Mouse (Mus musculus): ENCODE results near the gene Nbea. TPM values are rescaled to one million over a fixed set of nuclear protein-coding genes. Genes with fewer than 3 reads are reported as not detected.

Nbea gene
- polyA plus RNA-seq, 1 experiment from 2014 or later = 39.4 TPM

DNA sequence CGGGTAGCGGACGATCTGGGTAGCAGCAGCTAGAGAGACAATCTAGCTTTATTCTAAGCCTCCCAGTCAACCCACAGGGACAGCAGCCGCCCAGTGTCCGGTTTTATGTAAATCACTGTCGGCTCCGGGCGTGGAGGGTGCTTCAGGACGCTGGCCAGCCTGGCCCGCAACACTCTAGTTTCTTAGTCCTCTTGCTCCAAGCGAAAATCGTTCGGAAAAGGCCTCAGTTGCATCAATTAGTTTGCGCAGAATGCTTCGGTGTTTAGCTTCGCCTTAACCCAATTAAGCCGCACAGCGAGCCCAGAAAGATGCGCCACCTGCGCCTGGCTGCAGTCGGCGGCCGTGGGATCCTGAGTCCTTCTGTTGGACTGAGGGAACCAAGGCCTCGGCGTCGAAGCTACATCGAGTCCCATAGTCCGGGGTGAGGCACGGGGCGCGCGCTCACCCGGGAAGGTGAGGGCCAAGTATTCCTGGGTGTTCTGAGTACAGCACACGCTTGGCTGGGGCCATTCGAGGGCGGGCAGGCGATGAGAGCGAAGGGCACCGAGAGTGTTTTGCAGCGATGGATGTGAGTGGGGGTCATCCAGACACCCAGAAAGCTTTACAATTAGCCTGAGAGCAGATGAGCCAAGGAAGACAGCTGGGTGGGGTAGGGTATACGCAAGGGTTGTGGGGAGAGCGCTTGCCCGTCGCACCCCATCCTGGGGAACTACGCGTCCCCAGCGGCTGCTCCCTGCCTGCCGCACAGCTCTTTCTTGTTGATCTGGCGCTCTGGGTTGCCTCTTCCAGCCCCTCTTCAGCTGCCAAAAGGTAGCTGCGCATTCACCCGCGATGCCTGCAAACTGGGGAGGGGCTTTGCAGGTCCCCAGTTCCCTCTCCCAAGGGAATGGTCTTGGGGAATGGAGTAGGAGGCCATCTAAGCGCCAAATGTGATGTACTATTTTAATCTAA is 403.1 kb downstream of the Nbea start:
- WGBS = under 1% methylated on average over 53 of the region's 53 CpGs
- peak overlapping the region; percentile 91 for H3K27ac ChIP-seq (replicated peaks)
- peak; percentile 71 for ATAC-seq (ENCODE audit: low FRiP score, low read depth)
- H3K9me3 ChIP-seq = no peaks in the 10 kb centered on the region
- peak overlapping the region; percentile 70 for H3K4me3 ChIP-seq
- peak overlapping the region; percentile 60 for H3K4me2 ChIP-seq (replicated peaks)
- H3K36me3 ChIP-seq = no peaks in the 10 kb centered on the region
- peak overlapping the region; percentile 69 for H3K9ac ChIP-seq (replicated peaks)
- H3K4me1 ChIP-seq = peaks cover 44% of the 10 kb centered on the region
- H3K27me3 ChIP-seq = peaks cover 22% of the 10 kb centered on the region; the same call in 1 of the 2 replicates

DNA sequence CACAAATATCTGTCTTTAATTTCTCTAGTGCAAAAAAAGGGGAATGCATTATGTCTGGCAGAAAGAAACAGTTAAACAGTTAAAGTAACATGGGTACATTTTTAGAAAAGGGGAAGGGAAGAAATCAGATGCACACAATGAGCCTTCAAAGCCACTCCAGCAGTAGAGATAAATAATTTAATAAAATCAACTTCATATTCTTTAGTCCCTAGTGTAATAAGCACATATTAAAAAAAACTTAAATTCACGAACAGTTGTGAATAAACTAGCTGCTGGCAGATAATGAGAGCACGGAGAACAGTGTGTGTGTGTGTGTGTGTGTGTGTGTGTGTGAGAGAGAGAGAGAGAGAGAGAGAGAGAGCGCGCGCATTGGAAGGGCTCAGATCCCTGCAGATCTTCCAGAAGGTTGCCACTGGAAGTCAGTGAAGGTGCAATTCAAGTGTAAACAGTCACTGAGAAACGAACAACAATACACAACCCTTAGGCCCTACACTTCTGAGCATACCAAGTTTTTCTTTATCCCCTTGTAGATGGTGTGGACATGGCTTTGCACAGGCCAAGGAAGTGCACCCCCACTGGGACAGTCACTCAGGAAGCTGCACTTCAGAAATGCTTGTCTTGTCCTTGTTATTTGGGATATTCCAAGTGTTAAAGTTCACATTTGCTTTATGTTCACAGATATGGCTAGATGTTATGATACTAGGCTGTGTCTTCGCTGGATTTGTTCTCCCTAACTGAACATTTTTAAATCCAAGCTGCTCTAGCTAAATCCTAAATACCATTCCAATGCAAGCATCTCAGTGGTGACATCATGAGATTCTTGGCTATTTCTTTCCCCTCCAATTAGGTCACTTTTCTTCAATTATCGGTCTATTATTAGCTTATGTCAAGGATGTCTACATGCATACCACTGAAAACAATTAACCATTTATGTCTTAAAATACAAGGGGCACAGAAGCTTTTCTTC is 404.5 kb downstream of the Nbea start:
- no peak overlapping the region for H3K4me3 ChIP-seq
- no peak overlapping the region; the same call in 1 of the 2 replicates for H3K9ac ChIP-seq (replicated peaks)
- peaks cover 48% of the 10 kb centered on the region for H3K4me1 ChIP-seq
- no peaks in the 10 kb centered on the region for H3K36me3 ChIP-seq
- ATAC-seq (ENCODE audit: low FRiP score, low read depth) = no peak
- H3K27ac ChIP-seq (replicated peaks) = peak overlapping the region; percentile 72
- peaks cover 20% of the 10 kb centered on the region; the same call in 1 of the 2 replicates for H3K27me3 ChIP-seq
- peak overlapping the region; percentile 42 for H3K4me2 ChIP-seq (replicated peaks)
- 14% methylated on average over 8 of the region's 8 CpGs for WGBS
- no peaks in the 10 kb centered on the region for H3K9me3 ChIP-seq

GRCm38 (mm10) chr3:55777501-55777900 is 406.0 kb downstream of the Nbea start:
- Histone ChIP-seq H3K9me3 (no peaks in the 10 kb centered on the region), H3K27me3 (peaks cover 14% of the 10 kb centered on the region; the same call in 1 of the 2 replicates), H3K9ac (replicated peaks) (no peak overlapping the region), H3K4me3 (no peak overlapping the region), H3K27ac (replicated peaks) (peak overlapping the region; percentile 56; the same call in 1 of the 2 replicates), H3K36me3 (no peaks in the 10 kb centered on the region), H3K4me1 (peaks cover 37% of the 10 kb centered on the region), H3K4me2 (replicated peaks) (peak overlapping the region; percentile 11; the same call in 1 of the 2 replicates)
- no peak for ATAC-seq (ENCODE audit: low FRiP score, low read depth)
- WGBS = 48% methylated on average over 4 of the region's 4 CpGs

DNA sequence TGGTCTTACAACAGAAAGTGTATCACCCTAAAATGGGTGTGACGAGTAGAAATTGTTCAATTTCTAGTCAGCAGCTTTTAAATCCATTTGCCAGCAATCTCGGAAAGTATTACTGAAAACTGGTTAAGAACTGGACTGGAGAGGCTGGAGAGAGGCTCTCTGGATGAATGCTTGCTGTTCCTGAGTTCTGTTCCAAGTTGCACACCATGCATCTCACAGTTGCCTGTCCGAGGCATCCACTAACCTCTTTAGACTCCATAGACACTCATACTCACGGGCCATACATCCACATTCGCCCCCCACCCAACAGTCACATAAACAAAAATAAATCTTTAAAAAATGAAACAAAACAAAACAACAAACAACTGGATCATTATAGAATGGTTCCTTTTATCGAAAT is 407.7 kb downstream of the Nbea start:
- H3K27me3 ChIP-seq = peaks cover 1% of the 10 kb centered on the region; the same call in 1 of the 2 replicates
- peak overlapping the region; percentile 47; the same call in 1 of the 2 replicates for H3K27ac ChIP-seq (replicated peaks)
- no peak overlapping the region for H3K4me2 ChIP-seq (replicated peaks)
- H3K4me1 ChIP-seq = peaks cover 23% of the 10 kb centered on the region
- H3K36me3 ChIP-seq = no peaks in the 10 kb centered on the region
- WGBS = 82% methylated on average over 6 of the region's 6 CpGs
- ATAC-seq (ENCODE audit: low FRiP score, low read depth) = no peak
- H3K9me3 ChIP-seq = no peaks in the 10 kb centered on the region
- no peak overlapping the region for H3K4me3 ChIP-seq
- no peak overlapping the region for H3K9ac ChIP-seq (replicated peaks)

DNA sequence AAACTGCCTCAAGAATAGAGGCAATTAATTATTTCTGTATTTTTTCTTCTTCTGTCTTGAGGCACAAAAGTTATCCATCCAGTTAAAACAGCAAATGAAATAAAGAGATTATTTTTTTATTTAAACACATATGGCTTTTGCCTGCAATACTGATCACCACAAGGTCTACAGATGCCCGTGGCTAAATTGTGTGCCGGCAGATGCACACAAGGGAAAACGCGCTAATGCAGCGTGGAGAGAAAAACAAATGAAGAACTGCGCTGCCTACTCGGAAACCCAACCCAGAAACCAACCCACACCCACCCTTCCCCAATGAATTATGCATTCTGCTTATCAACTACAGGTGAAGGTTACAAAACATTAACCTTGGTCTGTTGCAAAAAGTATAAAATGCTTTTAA is 408.3 kb downstream of the Nbea start:
- Histone ChIP-seq H3K9me3 (no peaks in the 10 kb centered on the region), H3K9ac (replicated peaks) (no peak overlapping the region), H3K36me3 (no peaks in the 10 kb centered on the region), H3K4me3 (no peak overlapping the region), H3K4me2 (replicated peaks) (peak overlapping the region; percentile 21; the same call in 1 of the 2 replicates), H3K4me1 (peaks cover 18% of the 10 kb centered on the region), H3K27me3 (no peaks in the 10 kb centered on the region; the same call in 1 of the 2 replicates), H3K27ac (replicated peaks) (no peak overlapping the region)
- 28% methylated on average over 7 of the region's 7 CpGs for WGBS
- ATAC-seq (ENCODE audit: low FRiP score, low read depth) = peak; percentile 29; the same call in 1 of the 2 replicates

DNA sequence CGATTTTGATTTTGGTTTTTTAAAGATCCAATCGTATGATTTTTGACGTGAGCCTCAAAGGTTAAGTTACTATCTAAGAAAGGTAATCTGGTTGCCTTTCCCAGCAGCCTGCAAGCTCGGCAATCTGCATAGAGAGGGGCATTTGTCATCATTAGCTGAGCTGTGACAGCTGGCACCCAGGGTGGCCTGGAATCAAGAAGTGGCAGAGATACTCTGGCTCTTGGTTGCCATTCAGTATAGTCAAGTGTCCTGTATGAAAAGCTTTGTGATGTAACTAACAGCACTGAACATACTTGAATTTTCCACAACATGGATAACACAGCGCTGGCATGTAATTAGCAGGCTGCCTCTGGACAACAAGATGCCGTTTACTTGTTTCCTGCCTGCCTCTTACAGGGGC is 409.3 kb downstream of the Nbea start:
- Histone ChIP-seq H3K36me3 (no peaks in the 10 kb centered on the region), H3K9ac (replicated peaks) (no peak overlapping the region), H3K4me2 (replicated peaks) (no peak overlapping the region), H3K4me1 (peaks cover 11% of the 10 kb centered on the region; the same call in 1 of the 2 replicates), H3K27me3 (no peaks in the 10 kb centered on the region; the same call in 1 of the 2 replicates), H3K9me3 (no peaks in the 10 kb centered on the region), H3K4me3 (no peak overlapping the region), H3K27ac (replicated peaks) (peak overlapping the region; percentile 64)
- ATAC-seq (ENCODE audit: low FRiP score, low read depth) = peak; percentile 45; the same call in 1 of the 2 replicates
- WGBS = 53% methylated on average over 6 of the region's 6 CpGs

- H3K4me3 ChIP-seq = no peak overlapping the region
- H3K9me3 ChIP-seq = no peaks in the 10 kb centered on the region
- WGBS = 83% methylated on average over 2 of the region's 2 CpGs
- H3K4me1 ChIP-seq = peaks cover 3% of the 10 kb centered on the region; the same call in 1 of the 2 replicates
- H3K27me3 ChIP-seq = peaks cover 4% of the 10 kb centered on the region; the same call in 1 of the 2 replicates
- H3K9ac ChIP-seq (replicated peaks) = no peak overlapping the region
- no peak overlapping the region for H3K4me2 ChIP-seq (replicated peaks)
- H3K27ac ChIP-seq (replicated peaks) = no peak overlapping the region
- H3K36me3 ChIP-seq = peaks cover 2% of the 10 kb centered on the region; the same call in 1 of the 2 replicates
- no peak for ATAC-seq (ENCODE audit: low FRiP score, low read depth)
These were observed 414.2 kb downstream of the Nbea start for GRCm38 (mm10) chr3:55769308-55769707.

GRCm38 (mm10) chr3:55768654-55769053 is 414.8 kb downstream of the Nbea start:
- Histone ChIP-seq H3K4me1 (peaks cover under 1% of the 10 kb centered on the region; the same call in 1 of the 2 replicates), H3K9me3 (no peaks in the 10 kb centered on the region), H3K9ac (replicated peaks) (no peak overlapping the region), H3K4me3 (no peak overlapping the region), H3K36me3 (peaks cover 2% of the 10 kb centered on the region; the same call in 1 of the 2 replicates), H3K27ac (replicated peaks) (no peak overlapping the region), H3K27me3 (peaks cover 6% of the 10 kb centered on the region; the same call in 1 of the 2 replicates), H3K4me2 (replicated peaks) (no peak overlapping the region)
- no peak for ATAC-seq (ENCODE audit: low FRiP score, low read depth)
- WGBS = 88% methylated on average over 2 of the region's 2 CpGs

DNA sequence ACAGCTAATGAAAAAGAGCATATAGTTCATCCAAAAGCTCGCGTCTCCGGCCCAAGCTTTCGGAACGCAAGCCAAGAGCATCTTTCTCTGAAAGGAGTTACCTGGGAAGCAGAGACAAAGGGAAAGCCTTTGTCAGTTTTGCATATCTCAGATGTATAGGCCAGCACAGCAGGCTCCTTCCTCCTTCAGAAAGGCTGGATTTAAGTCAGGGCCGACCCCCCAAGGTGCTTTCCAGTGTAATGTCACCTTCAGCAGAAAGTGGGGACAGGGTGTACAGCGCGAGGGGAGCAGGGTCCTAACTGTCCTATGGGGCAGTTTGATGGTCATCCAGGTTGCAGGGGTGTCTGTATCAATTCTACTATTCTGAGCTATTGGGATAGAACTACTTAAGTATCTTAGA is 419.9 kb downstream of the Nbea start:
- Histone ChIP-seq H3K9me3 (no peaks in the 10 kb centered on the region), H3K9ac (replicated peaks) (no peak overlapping the region), H3K4me3 (no peak overlapping the region), H3K27me3 (peaks cover 12% of the 10 kb centered on the region; the same call in 1 of the 2 replicates), H3K27ac (replicated peaks) (no peak overlapping the region), H3K36me3 (peaks cover 2% of the 10 kb centered on the region; the same call in 1 of the 2 replicates), H3K4me2 (replicated peaks) (no peak overlapping the region), H3K4me1 (peaks cover 3% of the 10 kb centered on the region; the same call in 1 of the 2 replicates)
- ATAC-seq (ENCODE audit: low FRiP score, low read depth) = no peak
- WGBS = 24% methylated on average over 8 of the region's 8 CpGs

- H3K36me3 ChIP-seq = no peaks in the 10 kb centered on the region
- peaks cover 3% of the 10 kb centered on the region; the same call in 1 of the 2 replicates for H3K27me3 ChIP-seq
- no peak overlapping the region for H3K4me2 ChIP-seq (replicated peaks)
- H3K9me3 ChIP-seq = no peaks in the 10 kb centered on the region
- peak overlapping the region; percentile 79; the same call in 1 of the 2 replicates for H3K27ac ChIP-seq (replicated peaks)
- no peak overlapping the region for H3K9ac ChIP-seq (replicated peaks)
- no peak overlapping the region for H3K4me3 ChIP-seq
- ATAC-seq (ENCODE audit: low FRiP score, low read depth) = no peak
- H3K4me1 ChIP-seq = peaks cover 48% of the 10 kb centered on the region
- whole genome bisulfite sequencing = 67% methylated on average over 8 of the region's 8 CpGs
These were observed 425.2 kb downstream of the Nbea start for GRCm38 (mm10) chr3:55758297-55758696.

DNA sequence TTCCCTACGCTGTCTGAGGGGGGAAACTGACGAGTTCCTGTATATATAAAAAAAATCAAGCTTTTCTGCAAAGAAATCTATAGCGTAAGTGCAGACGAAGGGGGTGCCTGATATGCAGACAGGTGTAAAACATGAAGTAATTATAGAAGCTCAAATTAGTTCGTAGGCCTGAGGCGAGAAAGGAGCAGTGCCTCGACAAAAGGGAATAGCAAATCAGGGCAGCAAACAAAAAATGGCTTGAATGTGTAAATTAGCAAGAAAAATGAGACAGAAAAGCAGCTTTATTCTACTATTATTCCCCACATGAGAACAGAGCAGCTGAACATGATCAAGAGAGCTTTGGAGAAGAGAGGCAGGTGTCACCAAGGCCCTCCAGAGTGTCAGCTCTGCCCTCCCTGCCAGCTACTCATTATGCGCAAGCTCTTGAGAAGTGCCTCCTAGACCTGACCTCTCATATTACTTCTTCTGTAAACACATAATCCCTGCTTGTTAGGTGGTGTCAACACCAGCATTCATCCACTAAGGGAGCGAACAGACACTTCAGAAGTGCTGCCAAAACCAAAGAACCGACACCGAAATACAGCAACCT is 426.8 kb downstream of the Nbea start:
- peak; percentile 77 for ATAC-seq (ENCODE audit: low FRiP score, low read depth)
- H3K27me3 ChIP-seq = peaks cover 3% of the 10 kb centered on the region; the same call in 1 of the 2 replicates
- H3K4me1 ChIP-seq = peaks cover 48% of the 10 kb centered on the region
- H3K9ac ChIP-seq (replicated peaks) = 0 out of 2 replicates have a peak overlapping the region, but pooled peaks have one; percentile 0
- H3K27ac ChIP-seq (replicated peaks) = peak overlapping the region; percentile 79
- peak overlapping the region; percentile 31; the same call in 1 of the 2 replicates for H3K4me2 ChIP-seq (replicated peaks)
- H3K4me3 ChIP-seq = no peak overlapping the region
- H3K36me3 ChIP-seq = no peaks in the 10 kb centered on the region
- H3K9me3 ChIP-seq = no peaks in the 10 kb centered on the region
- WGBS = 29% methylated on average over 11 of the region's 11 CpGs

All from midbrain, embryonic 12.5 days (tissue).